Mouse (Mus musculus) kidney, adult 8-10 months (tissue): Measurements from ENCODE around the gene Tnrc18.
A peak's percentile ranks its signal among the peaks of the same experiment; 100 is the strongest.

Source experiments
- DNase-seq, 2 experiments: peaks; one replicate each; pipeline ENCODE4 v3.0.0; 2022

The Tnrc18 gene

GRCm38 (mm10) chr5:142771034-142771433 is 46.4 kb downstream of the Tnrc18 start:
- DNase-seq: no peak

- DNase-seq: peak; percentile 39 to 48
These were observed 47.8 kb downstream of the Tnrc18 start for GRCm38 (mm10) chr5:142769641-142770040.

- DNase-seq: no peak
These were observed 48.9 kb downstream of the Tnrc18 start for GRCm38 (mm10) chr5:142768352-142769267.

- peak; percentile 80 to 87 for DNase-seq
These were observed 49.5 kb downstream of the Tnrc18 start for GRCm38 (mm10) chr5:142767937-142768336.

GRCm38 (mm10) chr5:142766708-142767107 is 50.8 kb downstream of the Tnrc18 start:
- no peak for DNase-seq

GRCm38 (mm10) chr5:142764889-142765288 is 52.6 kb downstream of the Tnrc18 start:
- DNase-seq: no peak

- no peak for DNase-seq
These were observed 53.2 kb downstream of the Tnrc18 start for GRCm38 (mm10) chr5:142764306-142764705.

GRCm38 (mm10) chr5:142762082-142762807 is 55.2 kb downstream of the Tnrc18 start:
- no peak for DNase-seq

GRCm38 (mm10) chr5:142761326-142761983 is 56.0 kb downstream of the Tnrc18 start:
- no peak for DNase-seq

- no peak for DNase-seq
These were observed 57.7 kb downstream of the Tnrc18 start for GRCm38 (mm10) chr5:142759786-142760185.

GRCm38 (mm10) chr5:142752241-142752640 is 65.2 kb downstream of the Tnrc18 start:
- no peak for DNase-seq

GRCm38 (mm10) chr5:142750173-142750572 is 67.3 kb downstream of the Tnrc18 start:
- no peak for DNase-seq

GRCm38 (mm10) chr5:142747026-142747629 is 70.3 kb downstream of the Tnrc18 start:
- DNase-seq: no peak

- no peak for DNase-seq
These were observed 77.5 kb downstream of the Tnrc18 start for GRCm38 (mm10) chr5:142739941-142740340.

GRCm38 (mm10) chr5:142731916-142732315 is 85.5 kb downstream of the Tnrc18 start:
- DNase-seq: no peak

GRCm38 (mm10) chr5:142730295-142730694 is 87.2 kb downstream of the Tnrc18 start:
- DNase-seq: no peak

GRCm38 (mm10) chr5:142728301-142728700 is 89.2 kb downstream of the Tnrc18 start:
- no peak for DNase-seq

- DNase-seq: no peak
These were observed 90.7 kb downstream of the Tnrc18 start for GRCm38 (mm10) chr5:142726748-142727147.

GRCm38 (mm10) chr5:142724265-142724664 is 93.2 kb downstream of the Tnrc18 start:
- no peak for DNase-seq

GRCm38 (mm10) chr5:142723520-142724133 is 93.8 kb downstream of the Tnrc18 start:
- DNase-seq: peak; percentile 53 to 72

GRCm38 (mm10) chr5:142719897-142720296 is 97.6 kb downstream of the Tnrc18 start:
- no peak for DNase-seq

- DNase-seq: no peak
These were observed 99.0 kb downstream of the Tnrc18 start for GRCm38 (mm10) chr5:142718486-142718885.
